Mouse (Mus musculus) thymus, postnatal 14 days (tissue): ENCODE measurements around the gene C130032M10Rik.

Experiments
- DNase-seq: peaks from one replicate; pipeline ENCODE4 v3.0.0; 2021

The C130032M10Rik gene

DNA sequence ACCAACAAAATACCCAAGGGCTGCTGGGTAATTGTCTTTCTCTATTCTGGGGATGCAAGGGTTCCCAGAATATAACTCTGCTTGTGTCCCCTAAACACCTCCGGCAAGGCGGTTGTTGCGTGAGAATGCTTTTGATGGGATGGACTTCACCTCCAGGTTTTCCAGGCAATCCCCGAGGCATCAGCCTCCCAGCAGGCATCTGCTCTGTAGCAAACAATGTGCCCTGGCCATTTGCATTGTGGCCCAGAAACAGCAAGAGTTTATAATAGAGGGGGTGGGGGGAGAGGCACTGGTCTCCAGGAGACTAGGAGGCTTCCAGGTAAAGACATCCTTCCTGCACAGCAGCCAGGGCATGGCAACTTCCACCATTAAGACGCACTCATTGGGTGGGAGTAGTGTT, 33.6 kb downstream of the C130032M10Rik start:
- DNase-seq, result no peak

- no peak for DNase-seq
Observed at GRCm38 (mm10) chr9:114550033-114550432, 34.5 kb downstream of the C130032M10Rik start.

GRCm38 (mm10) chr9:114553828-114554227, 38.3 kb downstream of the C130032M10Rik start:
- no peak for DNase-seq

DNA sequence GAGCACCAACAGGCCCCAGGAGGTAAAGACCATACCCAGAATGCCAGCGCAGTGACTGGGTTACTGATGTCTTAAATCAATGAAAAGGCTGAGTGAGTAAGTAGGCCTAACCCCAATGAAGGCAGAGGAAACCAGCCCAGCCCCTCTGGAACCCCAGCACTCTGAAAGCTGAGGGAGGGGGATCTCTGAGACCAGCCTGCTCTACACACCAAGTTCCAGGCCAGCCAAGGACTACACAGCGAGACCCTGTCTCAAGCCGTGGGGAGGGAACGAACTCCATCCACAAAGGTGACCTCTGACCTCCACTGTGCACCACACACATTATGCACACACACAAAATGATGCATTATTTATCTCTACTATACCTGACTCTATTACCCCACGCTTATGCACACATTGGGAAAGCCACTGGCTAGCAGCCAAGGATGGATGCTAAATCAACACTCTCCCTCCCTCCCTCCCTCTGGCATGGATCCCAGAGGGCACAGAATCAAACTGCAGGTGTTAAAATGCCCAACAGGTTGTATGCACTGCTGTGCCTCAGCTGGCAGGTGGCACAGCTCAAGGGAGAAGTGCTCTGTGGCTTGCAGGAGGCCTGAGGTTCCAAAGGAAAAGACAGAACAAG, 39.0 kb downstream of the C130032M10Rik start:
- DNase-seq, result no peak

DNA sequence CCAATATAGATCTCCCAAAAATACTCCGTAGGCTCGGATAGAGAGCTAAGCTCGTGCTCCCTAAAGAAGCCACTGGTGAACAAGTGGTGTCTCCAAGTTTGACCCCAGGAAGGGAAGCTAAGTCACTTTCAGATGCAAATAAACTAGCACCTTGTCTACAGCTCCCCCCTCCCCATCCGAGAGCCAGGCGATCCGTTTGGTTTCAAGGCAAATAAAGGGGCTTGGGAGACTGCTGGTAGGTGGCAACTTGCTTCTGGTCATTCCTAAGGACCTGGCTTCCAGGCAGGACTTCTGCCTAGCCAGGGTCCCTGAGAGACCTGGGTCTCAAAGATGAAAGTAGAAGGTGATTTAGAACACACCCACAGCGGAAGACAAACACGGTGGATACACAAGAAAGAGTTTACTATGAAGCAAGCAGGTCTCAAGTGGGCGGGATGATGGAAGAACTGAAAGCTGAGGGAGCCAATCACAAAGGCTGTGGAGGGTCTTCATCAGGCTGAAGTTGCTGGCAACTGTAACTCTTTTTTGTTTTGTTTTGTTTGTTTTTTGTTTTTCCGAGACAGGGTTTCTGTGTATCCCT, 40.9 kb downstream of the C130032M10Rik start:
- no peak for DNase-seq

GRCm38 (mm10) chr9:114557086-114557485, 41.6 kb downstream of the C130032M10Rik start:
- no peak for DNase-seq

DNA sequence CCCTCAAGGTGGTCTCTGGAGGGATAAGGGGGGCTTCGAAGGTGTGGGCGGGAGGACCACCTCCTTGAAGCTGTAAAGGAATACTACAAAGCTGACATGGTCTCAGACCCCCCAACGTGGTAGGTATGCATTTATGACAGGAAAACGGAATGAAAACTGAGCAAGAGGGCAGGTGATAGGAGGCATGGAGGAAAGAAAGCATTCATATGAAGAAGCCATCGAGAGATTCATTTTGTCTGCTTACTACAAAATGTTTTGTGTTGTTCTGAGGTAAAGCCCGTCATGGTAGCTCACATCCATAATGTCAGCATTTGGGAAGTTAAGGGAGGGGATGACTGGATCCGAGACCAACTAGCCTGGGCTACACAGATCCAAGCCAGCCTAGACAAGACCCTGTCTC, 44.6 kb downstream of the C130032M10Rik start:
- no peak for DNase-seq

DNA sequence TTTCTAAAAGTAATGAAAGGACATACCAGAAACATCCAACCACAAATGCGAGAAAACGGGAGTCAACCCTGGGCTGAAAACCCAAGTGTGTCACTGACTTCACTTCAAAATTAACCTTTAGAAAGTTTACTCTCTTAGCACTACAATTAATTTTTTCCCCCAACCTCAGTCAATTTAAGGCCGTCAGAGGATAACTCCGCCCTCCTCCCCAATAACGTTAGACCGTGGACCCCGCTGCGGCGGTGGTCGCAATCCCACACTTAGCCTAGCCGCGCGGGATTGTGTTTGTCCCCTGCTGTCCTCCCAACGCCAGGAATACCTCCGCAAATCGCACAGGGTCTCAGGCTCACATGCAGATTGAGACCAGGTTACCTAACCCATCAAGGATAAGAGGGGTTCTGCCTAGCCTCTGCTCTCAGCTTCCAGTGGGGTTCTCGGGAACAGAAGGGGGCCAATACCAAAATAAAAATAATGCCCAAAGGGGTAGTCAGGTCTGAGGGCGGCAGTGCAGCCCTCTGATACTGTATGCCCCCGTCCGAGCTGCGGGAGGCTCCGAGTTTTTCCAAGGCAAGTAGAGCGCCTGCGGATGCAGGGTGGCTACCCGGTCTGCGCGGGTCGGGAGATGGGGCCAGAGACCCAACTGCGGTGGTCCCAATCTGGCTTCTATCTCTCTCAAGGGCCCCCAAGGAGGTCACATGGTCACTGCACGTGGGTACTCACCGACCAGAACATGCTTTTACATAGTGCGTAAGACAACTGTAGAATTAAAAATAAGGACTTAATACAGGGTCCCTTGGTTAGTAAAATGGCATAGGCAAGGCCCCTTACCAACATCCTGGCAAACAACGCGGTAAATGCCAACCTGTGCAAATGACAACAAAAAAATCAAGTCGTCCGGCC, 45.5 kb downstream of the C130032M10Rik start:
- DNase-seq, result no peak

- DNase-seq, result no peak
Observed at GRCm38 (mm10) chr9:114561671-114561971, 46.1 kb downstream of the C130032M10Rik start.

DNA sequence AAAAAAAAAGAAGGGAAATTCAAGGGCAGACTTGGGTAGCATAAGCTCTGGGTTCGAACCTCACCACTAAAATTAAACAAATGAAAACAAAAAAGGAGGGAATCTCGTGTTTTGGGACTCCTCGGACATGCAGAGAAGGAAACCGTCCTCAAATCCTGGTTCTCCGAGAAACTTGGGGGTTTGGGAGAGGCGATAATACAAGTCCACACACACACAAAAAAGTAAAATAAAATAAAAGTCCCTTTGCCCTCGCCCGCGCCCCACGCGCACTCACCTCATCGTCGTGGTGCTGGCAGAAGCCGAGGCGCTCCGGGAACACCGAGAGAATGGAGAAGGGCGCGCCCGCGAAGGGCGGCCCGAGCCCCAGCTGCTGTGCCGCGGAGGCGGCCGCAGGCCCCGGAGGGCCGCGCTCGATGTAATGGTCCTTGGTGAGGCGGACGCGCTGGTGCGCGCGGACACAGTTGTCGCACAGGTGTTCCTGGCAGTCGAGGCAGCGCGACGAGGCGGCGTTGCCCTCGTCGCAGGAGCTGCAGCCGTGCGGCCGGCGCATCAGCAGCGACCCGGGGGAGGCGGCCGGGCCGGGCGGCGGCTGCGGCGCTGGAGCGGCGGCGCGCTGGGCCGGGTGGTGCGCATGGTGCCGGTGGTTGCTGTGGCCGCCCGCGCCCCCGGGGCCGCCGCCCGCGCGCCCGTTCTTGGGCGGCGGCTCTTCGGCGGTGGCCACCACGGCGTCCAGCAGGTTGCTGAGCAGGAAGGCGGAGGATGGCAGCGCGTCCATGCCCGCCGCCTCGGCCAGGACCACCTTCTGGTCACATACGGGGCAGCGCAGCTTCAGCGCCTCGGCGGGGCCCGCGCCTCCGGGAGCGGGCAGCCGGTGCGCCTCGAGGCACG, 46.8 kb downstream of the C130032M10Rik start:
- no peak for DNase-seq

- DNase-seq, result peak; percentile 13
Observed at GRCm38 (mm10) chr9:114562919-114563751, 47.6 kb downstream of the C130032M10Rik start.

- DNase-seq, result peak; percentile 15
Observed at GRCm38 (mm10) chr9:114563761-114564606, 48.5 kb downstream of the C130032M10Rik start, which contains the start of gene Trim71. Gene Trim71 (minus strand): TSS chr9:114564369.

DNA sequence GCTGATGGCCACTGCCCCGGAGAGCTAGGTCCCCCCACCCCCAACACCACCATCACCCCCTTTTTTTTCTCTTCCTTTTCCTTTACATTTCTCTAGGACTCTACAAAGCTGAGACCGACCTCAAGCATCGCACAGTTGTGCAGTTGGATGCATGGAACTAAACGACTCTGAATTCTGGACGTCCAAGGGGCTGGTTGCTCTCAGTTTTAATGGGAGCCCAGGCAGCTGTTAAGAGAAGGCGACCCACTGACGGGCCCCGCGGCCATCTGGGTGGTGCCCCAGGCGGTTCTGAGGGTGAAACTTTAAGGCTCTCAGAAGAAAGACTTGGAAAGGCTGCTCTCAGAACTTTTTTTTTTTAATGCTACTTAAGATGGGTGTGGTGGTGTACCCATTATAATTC, 49.2 kb downstream of the C130032M10Rik start:
- DNase-seq, result no peak
